Mouse (Mus musculus): Measurements from ENCODE around the gene Cyth4.

Cyth4 gene

GRCm38 (mm10) chr15:78596914-78597313 lies at the start of gene Cyth4:
TSS of gene Cyth4 (plus strand) at chr15:78597047.
- DNase-seq (ENCODE audit: extremely low read depth, low read depth) = no peak

- no peak for DNase-seq (ENCODE audit: extremely low read depth, low read depth)
Observed at GRCm38 (mm10) chr15:78547415-78548335, 49.2 kb upstream of the Cyth4 start.

- DNase-seq (ENCODE audit: extremely low read depth, low read depth) = no peak
Observed at GRCm38 (mm10) chr15:78548336-78548665, 48.5 kb upstream of the Cyth4 start.

- no peak for DNase-seq (ENCODE audit: extremely low read depth, low read depth)
Observed at GRCm38 (mm10) chr15:78548711-78549110, 48.1 kb upstream of the Cyth4 start.

- DNase-seq (ENCODE audit: extremely low read depth, low read depth) = no peak
Observed at GRCm38 (mm10) chr15:78549189-78549734, 47.6 kb upstream of the Cyth4 start.

- peak; percentile 58 for DNase-seq (ENCODE audit: extremely low read depth, low read depth)
Observed at GRCm38 (mm10) chr15:78554545-78555313, 42.1 kb upstream of the Cyth4 start.

GRCm38 (mm10) chr15:78557693-78558535 lies 38.9 kb upstream of the Cyth4 start:
- DNase-seq (ENCODE audit: extremely low read depth, low read depth) = no peak

- no peak for DNase-seq (ENCODE audit: extremely low read depth, low read depth)
Observed at GRCm38 (mm10) chr15:78559141-78559979, 37.5 kb upstream of the Cyth4 start.

GRCm38 (mm10) chr15:78563344-78563743 lies 33.5 kb upstream of the Cyth4 start:
- no peak for DNase-seq (ENCODE audit: extremely low read depth, low read depth)

- no peak for DNase-seq (ENCODE audit: extremely low read depth, low read depth)
Observed at GRCm38 (mm10) chr15:78563937-78564336, 32.9 kb upstream of the Cyth4 start.

GRCm38 (mm10) chr15:78564764-78565435 lies 31.9 kb upstream of the Cyth4 start:
- DNase-seq (ENCODE audit: extremely low read depth, low read depth) = no peak

GRCm38 (mm10) chr15:78567608-78568120 lies 29.2 kb upstream of the Cyth4 start:
- DNase-seq (ENCODE audit: extremely low read depth, low read depth) = no peak

- no peak for DNase-seq (ENCODE audit: extremely low read depth, low read depth)
Observed at GRCm38 (mm10) chr15:78570170-78570569, 26.7 kb upstream of the Cyth4 start.

- peak; percentile 92 for DNase-seq (ENCODE audit: extremely low read depth, low read depth)
Observed at GRCm38 (mm10) chr15:78571554-78572269, 25.1 kb upstream of the Cyth4 start.

- DNase-seq (ENCODE audit: extremely low read depth, low read depth) = no peak
Observed at GRCm38 (mm10) chr15:78572270-78572600, 24.6 kb upstream of the Cyth4 start.

GRCm38 (mm10) chr15:78572658-78573397 lies 24.0 kb upstream of the Cyth4 start, which contains the start of gene Rac2:
TSS of gene Rac2 (minus strand) at chr15:78572783.
- DNase-seq (ENCODE audit: extremely low read depth, low read depth) = peak; percentile 77

- DNase-seq (ENCODE audit: extremely low read depth, low read depth) = no peak
Observed at GRCm38 (mm10) chr15:78576284-78576810, 20.5 kb upstream of the Cyth4 start.

GRCm38 (mm10) chr15:78583352-78583751 lies 13.5 kb upstream of the Cyth4 start:
- no peak for DNase-seq (ENCODE audit: extremely low read depth, low read depth)

All from MEL-GATA-1-ER (cell line).